ENCODE assay signal across 9 mouse cellular contexts in the genomic region with DNA sequence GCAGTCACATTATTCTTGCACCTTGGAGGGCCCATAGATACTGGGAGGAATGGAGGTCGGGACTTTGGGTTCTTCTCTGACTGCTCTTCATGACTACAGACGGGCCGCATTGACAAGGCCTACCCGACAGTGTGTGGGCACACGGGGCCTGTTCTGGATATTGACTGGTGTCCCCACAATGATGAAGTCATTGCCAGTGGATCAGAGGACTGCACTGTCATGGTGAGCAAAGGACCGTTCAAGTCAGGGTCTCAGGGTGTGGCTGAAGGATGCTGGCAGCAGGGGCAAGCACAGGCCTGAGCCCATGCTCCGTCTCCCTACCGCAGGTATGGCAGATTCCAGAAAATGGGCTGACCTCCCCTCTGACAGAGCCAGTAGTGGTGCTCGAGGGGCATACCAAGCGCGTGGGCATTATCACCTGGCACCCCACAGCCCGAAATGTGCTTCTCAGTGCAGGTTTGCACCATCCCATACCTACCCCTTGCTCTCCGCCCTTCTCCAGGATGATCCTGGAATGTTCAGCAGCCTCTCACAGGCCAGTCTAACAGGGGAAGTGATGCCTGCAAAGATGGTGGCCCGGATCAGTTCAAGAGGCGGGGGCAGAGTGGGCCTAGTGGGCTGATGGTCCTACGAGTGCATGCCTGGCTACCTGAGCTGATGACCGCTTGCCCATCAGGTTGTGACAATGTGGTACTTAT. TPM values are rescaled to one million over a fixed set of nuclear protein-coding genes. Genes with fewer than 3 reads are reported as not detected.
DNase-seq lines count a peak whose midpoint lies in the region; ATAC-seq and TF ChIP-seq lines count a peak whose summit lies in the region.
"Had no signal": no experiment of that assay in that cellular context is flagged by ENCODE, and none has a peak within 500 bp of the region (broad histone marks: within the 10 kb centered on the region; RNA-seq: fewer than 3 reads in every experiment).

No protein-coding gene starts in this region.

- ATAC-seq in kidney, embryonic 15.5 days (replicated peaks; ENCODE audit: low FRiP score): no peak
- ATAC-seq in embryonic facial prominence, embryonic 13.5 days (ENCODE audit: insufficient number of reproducible peaks, insufficient read depth, low FRiP score, low TSS enrichment, low read depth): no peak
- ATAC-seq in liver, embryonic 13.5 days (ENCODE audit: low read depth): no peak

- no peaks in the 10 kb centered on the region for H3K27me3 ChIP-seq in kidney, embryonic 15.5 days
- H3K27me3 ChIP-seq in embryonic facial prominence, embryonic 13.5 days: no peaks in the 10 kb centered on the region
- no peaks in the 10 kb centered on the region for H3K27me3 ChIP-seq in liver, embryonic 13.5 days

- no peak overlapping the region for H3K27ac ChIP-seq in kidney, embryonic 15.5 days
- H3K27ac ChIP-seq in ES-E14 (ENCODE audit: insufficient read depth, low read depth, low read length, poor library complexity, severe bottlenecking): no peak overlapping the region
- H3K27ac ChIP-seq in embryonic facial prominence, embryonic 13.5 days: no peak overlapping the region
- H3K27ac ChIP-seq in liver, embryonic 13.5 days: peak overlapping the region; percentile 9; the same call in 1 of the 2 replicates

- peaks cover 43% of the 10 kb centered on the region for H3K4me1 ChIP-seq in kidney, embryonic 15.5 days
- peaks cover 3 to 54% of the 10 kb centered on the region in 2 experiments for H3K4me1 ChIP-seq in ES-E14 (ENCODE audit: control insufficient read depth in 2 of 2, insufficient read depth in 2 of 2, low read length in 2 of 2, poor library complexity in 1 of 2)
- peaks cover 24% of the 10 kb centered on the region for H3K4me1 ChIP-seq in embryonic facial prominence, embryonic 13.5 days
- H3K4me1 ChIP-seq in liver, embryonic 13.5 days (replicated peaks): peaks cover 69% of the 10 kb centered on the region

- 95% methylated on average over 17 of the region's 17 CpGs for WGBS in kidney, embryonic 15.5 days
- WGBS in embryonic facial prominence, embryonic 13.5 days: 93% methylated on average over 17 of the region's 17 CpGs
- WGBS in liver, embryonic 13.5 days (ENCODE audit: insufficient replicate concordance): 85% methylated on average over 17 of the region's 17 CpGs

- H3K4me2 ChIP-seq in kidney, embryonic 15.5 days: peak overlapping the region; percentile 84
- peak overlapping the region; percentile 89 for H3K4me2 ChIP-seq in embryonic facial prominence, embryonic 13.5 days
- peak overlapping the region; percentile 84 for H3K4me2 ChIP-seq in liver, embryonic 13.5 days

- peaks cover 42% of the 10 kb centered on the region for H3K36me3 ChIP-seq in kidney, embryonic 15.5 days
- peaks cover 25% of the 10 kb centered on the region for H3K36me3 ChIP-seq in ES-E14 (ENCODE audit: control insufficient read depth, insufficient read depth, low read length, poor library complexity, severe bottlenecking)
- peaks cover 45% of the 10 kb centered on the region for H3K36me3 ChIP-seq in embryonic facial prominence, embryonic 13.5 days
- H3K36me3 ChIP-seq in liver, embryonic 13.5 days: peaks cover 40% of the 10 kb centered on the region

- in situ Hi-C loops in ES-E14 (cut with MboI; ENCODE audit: low sequenced_read_pairs in 2 of 2, unreplicated experiment in 2 of 2): no loop called here

- H3K9me3 ChIP-seq in kidney, embryonic 15.5 days (replicated peaks): no peaks in the 10 kb centered on the region
- no peaks in the 10 kb centered on the region for H3K9me3 ChIP-seq in ES-E14 (ENCODE audit: control insufficient read depth, insufficient read depth, low read depth, low read length)
- H3K9me3 ChIP-seq in embryonic facial prominence, embryonic 13.5 days: no peaks in the 10 kb centered on the region
- 0 out of 2 replicates have a peak, but pooled peaks cover 4% of the 10 kb centered on the region for H3K9me3 ChIP-seq in liver, embryonic 13.5 days (replicated peaks)

- no peak for DNase-seq in kidney, adult 9 months
- no peak for DNase-seq in ES-E14 (ENCODE audit: low read depth, low spot score)
- no peak for DNase-seq in liver, embryonic 13.5 days
- DNase-seq in B cell, adult 2 months: no peak
- no peak for DNase-seq in lung, postnatal 10 days
- no peak for DNase-seq in kidney, postnatal 4 days

- peak overlapping the region; percentile 95 for H3K4me3 ChIP-seq in kidney, embryonic 15.5 days (replicated peaks)
- H3K4me3 ChIP-seq in ES-E14 (ENCODE audit: insufficient read depth in 1 of 2, low read depth in 1 of 2, low read length in 2 of 2, poor library complexity in 1 of 2, severe bottlenecking in 1 of 2): 0 out of 4 replicates have a peak overlapping the region, but pooled peaks of 1 of the 2 experiments have one; percentile 2
- peak overlapping the region; percentile 87; the same call in 1 of the 2 replicates for H3K4me3 ChIP-seq in embryonic facial prominence, embryonic 13.5 days
- H3K4me3 ChIP-seq in liver, embryonic 13.5 days (replicated peaks): peak overlapping the region; percentile 86

- peak overlapping the region; percentile 4; the same call in 1 of the 2 replicates for H3K9ac ChIP-seq in kidney, embryonic 15.5 days
- peak overlapping the region; percentile 15; the same call in 1 of the 2 replicates for H3K9ac ChIP-seq in ES-E14 (ENCODE audit: insufficient read depth, low read depth, low read length, poor library complexity, severe bottlenecking)
- H3K9ac ChIP-seq in embryonic facial prominence, embryonic 13.5 days: peak overlapping the region; percentile 36; the same call in 1 of the 2 replicates
- H3K9ac ChIP-seq in liver, embryonic 13.5 days: no peak overlapping the region

TF ChIP-seq in ES-E14, 5 proteins besides CTCF, POLR2A, EP300 and RAD21:
- TF ChIP-seq CHD2 (IDR thresholded peaks at IDR 0.05; ENCODE audit: low read depth, low read length): no peak
- no peak for TF ChIP-seq HCFC1 (IDR thresholded peaks at IDR 0.05; ENCODE audit: borderline replicate concordance, insufficient read depth, low read length)
- TF ChIP-seq MAFK (IDR thresholded peaks at IDR 0.05; ENCODE audit: insufficient read depth, low read depth, low read length): no peak
- no peak for TF ChIP-seq ZC3H11A (IDR thresholded peaks at IDR 0.05; ENCODE audit: borderline replicate concordance, low read depth, low read length)
- no peak for TF ChIP-seq ZNF384 (IDR thresholded peaks at IDR 0.05; ENCODE audit: low read depth, low read length)

RNA-seq across cellular contexts. Expression of a gene that starts 1.5 kb away (rescaled TPM):
- polyA plus RNA-seq in kidney, embryonic 15.5 days (2015; fragmentation: Nextera tagmentation; extraction: Ambion mirVana): 165 and 174 TPM in 2 replicates
- total RNA-seq in ES-E14 (2012; rRNA removed): 73.8 and 85.3 TPM in 2 replicates
- 129 and 150 TPM in 2 replicates for polyA plus RNA-seq in embryonic facial prominence, embryonic 13.5 days (2015; fragmentation: Nextera tagmentation; extraction: Ambion mirVana)
- 70.7 and 72.6 TPM in 2 replicates for polyA plus RNA-seq in liver, embryonic 13.5 days (2015; fragmentation: Nextera tagmentation; extraction: Ambion mirVana)

RNA-seq across cellular contexts. Expression of a gene that starts 3.5 kb away (rescaled TPM):
- 0.42 and 1.2 TPM in 2 replicates for polyA plus RNA-seq in kidney, embryonic 15.5 days (2015; fragmentation: Nextera tagmentation; extraction: Ambion mirVana)
- total RNA-seq in ES-E14 (2012; rRNA removed): 9.5 and 15.1 TPM in 2 replicates
- polyA plus RNA-seq in embryonic facial prominence, embryonic 13.5 days (2015; fragmentation: Nextera tagmentation; extraction: Ambion mirVana): 2.8 and 3.0 TPM in 2 replicates
- 18.8 and 21.3 TPM in 2 replicates for polyA plus RNA-seq in liver, embryonic 13.5 days (2015; fragmentation: Nextera tagmentation; extraction: Ambion mirVana)

RNA-seq across cellular contexts. Expression of a gene that starts 6.1 kb away (rescaled TPM):
- 0.05 and 0.10 TPM in 2 replicates for polyA plus RNA-seq in kidney, embryonic 15.5 days (2015; fragmentation: Nextera tagmentation; extraction: Ambion mirVana)
- total RNA-seq in ES-E14 (2012; rRNA removed): 1.3 and 1.8 TPM in 2 replicates
- polyA plus RNA-seq in embryonic facial prominence, embryonic 13.5 days (2015; fragmentation: Nextera tagmentation; extraction: Ambion mirVana): not detected in 2 replicates
- 0.07 and 0.13 TPM in 2 replicates for polyA plus RNA-seq in liver, embryonic 13.5 days (2015; fragmentation: Nextera tagmentation; extraction: Ambion mirVana)
- polyA plus RNA-seq: limb, embryonic 11.5 days had no signal

RNA-seq across cellular contexts. Expression of a gene that starts 10.3 kb away (rescaled TPM):
- not detected in 2 replicates for polyA plus RNA-seq in kidney, embryonic 15.5 days (2015; fragmentation: Nextera tagmentation; extraction: Ambion mirVana)
- total RNA-seq in ES-E14 (2012; rRNA removed): 0.13 and 0.26 TPM in 2 replicates
- polyA plus RNA-seq in embryonic facial prominence, embryonic 13.5 days (2015; fragmentation: Nextera tagmentation; extraction: Ambion mirVana): not detected in 2 replicates
- polyA plus RNA-seq in liver, embryonic 13.5 days (2015; fragmentation: Nextera tagmentation; extraction: Ambion mirVana): 0.02 TPM in 1 of 2 replicates, not detected in the other
- polyA plus RNA-seq: limb, embryonic 11.5 days had no signal

RNA-seq across cellular contexts. Expression of a gene that starts 13.2 kb away (rescaled TPM):
- polyA plus RNA-seq in kidney, embryonic 15.5 days (2015; fragmentation: Nextera tagmentation; extraction: Ambion mirVana): 51.5 and 58.5 TPM in 2 replicates
- total RNA-seq in ES-E14 (2012; rRNA removed): 19.7 and 26.6 TPM in 2 replicates
- 65.5 and 69.6 TPM in 2 replicates for polyA plus RNA-seq in embryonic facial prominence, embryonic 13.5 days (2015; fragmentation: Nextera tagmentation; extraction: Ambion mirVana)
- 30.0 and 34.2 TPM in 2 replicates for polyA plus RNA-seq in liver, embryonic 13.5 days (2015; fragmentation: Nextera tagmentation; extraction: Ambion mirVana)
